Mouse (Mus musculus): ENCODE measurements around the gene Dus4l.
"Not testable (repeated sequence)": the region's sequence is repeated elsewhere in the genome, so short reads cannot be mapped to it uniquely, and the experiment has no call there.

The Dus4l gene

GRCm38 (mm10) chr12:31654197-31654964 lies at the start of gene Dus4l, which contains the start of gene Cog5:
Gene Dus4l (minus strand): TSS chr12:31654826.
Gene Cog5 (plus strand): TSS chr12:31654869.
- peak; percentile 89 to 96 for DNase-seq (ENCODE audit: low spot score in 2 of 2)

- DNase-seq (ENCODE audit: low spot score in 2 of 2): no peak
These were observed 49.3 kb upstream of the Dus4l start for GRCm38 (mm10) chr12:31703904-31704303.

DNA sequence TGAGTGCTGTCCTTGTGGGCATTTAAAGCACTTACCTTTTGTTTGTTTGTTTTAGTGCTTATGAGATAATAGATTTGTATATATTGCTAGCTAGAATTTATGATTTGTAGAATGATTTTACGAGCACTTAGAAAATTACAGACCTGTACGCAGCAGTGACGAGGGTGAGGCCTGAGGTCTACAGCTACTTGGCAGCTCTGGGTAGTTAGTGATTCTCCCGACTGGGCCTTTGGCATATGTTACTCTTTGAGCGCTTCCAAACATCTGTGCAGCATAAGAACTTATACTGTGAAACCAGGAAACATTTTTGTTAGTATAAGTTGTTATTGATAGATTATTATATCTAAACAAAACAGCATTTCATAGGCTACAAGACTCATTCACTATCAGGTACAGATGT lies 46.8 kb upstream of the Dus4l start:
- no peak for DNase-seq (ENCODE audit: low spot score in 2 of 2)

- no peak for DNase-seq (ENCODE audit: low spot score in 2 of 2)
These were observed 46.2 kb upstream of the Dus4l start for GRCm38 (mm10) chr12:31700623-31701347.

DNA sequence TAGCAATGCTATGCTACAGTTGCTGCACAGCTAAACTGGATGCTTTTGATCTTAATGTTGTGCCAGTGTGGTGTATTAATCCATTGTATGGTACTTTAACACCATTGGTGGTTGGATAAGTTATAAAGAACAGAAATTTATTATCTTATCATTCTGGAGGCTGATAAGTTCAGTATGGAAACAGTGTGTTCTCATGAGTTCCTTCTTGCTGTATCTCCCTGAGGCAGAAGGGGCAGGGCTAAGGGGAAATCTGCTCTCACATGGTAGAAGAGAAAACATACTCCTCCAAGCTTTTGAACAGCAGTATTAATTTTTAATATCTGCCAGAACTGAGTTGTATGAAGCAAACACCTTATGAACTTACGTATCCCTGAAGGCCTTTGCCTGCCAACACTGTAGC lies 38.7 kb upstream of the Dus4l start:
- no peak for DNase-seq (ENCODE audit: low spot score in 2 of 2)

DNA sequence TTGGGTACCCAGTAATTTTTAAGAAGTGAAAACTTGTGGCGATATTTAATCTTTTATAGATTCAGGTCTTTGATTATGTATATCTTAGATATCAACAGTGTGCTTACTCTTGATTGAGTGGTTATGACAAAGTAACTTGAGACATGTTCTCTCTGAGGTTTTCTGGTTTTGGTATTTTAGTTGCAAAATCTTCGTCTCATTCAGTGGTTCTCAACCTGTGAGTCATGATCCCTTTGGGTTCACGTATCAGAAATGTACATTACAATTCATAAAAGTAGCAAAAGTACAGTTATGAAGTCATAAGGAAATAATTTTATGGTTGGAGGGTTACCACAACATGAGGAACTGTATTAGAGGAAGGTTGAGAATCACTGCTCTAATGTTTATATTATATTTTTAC lies 32.1 kb upstream of the Dus4l start:
- DNase-seq (ENCODE audit: low spot score in 2 of 2): no peak

GRCm38 (mm10) chr12:31667187-31667586 lies 12.6 kb upstream of the Dus4l start:
- no peak for DNase-seq (ENCODE audit: low spot score in 2 of 2)

GRCm38 (mm10) chr12:31665999-31666398 lies 11.4 kb upstream of the Dus4l start:
- no peak for DNase-seq (ENCODE audit: low spot score in 2 of 2)

- no peak for DNase-seq (ENCODE audit: low spot score in 2 of 2)
These were observed 2.2 kb upstream of the Dus4l start for GRCm38 (mm10) chr12:31656841-31657240.

DNA sequence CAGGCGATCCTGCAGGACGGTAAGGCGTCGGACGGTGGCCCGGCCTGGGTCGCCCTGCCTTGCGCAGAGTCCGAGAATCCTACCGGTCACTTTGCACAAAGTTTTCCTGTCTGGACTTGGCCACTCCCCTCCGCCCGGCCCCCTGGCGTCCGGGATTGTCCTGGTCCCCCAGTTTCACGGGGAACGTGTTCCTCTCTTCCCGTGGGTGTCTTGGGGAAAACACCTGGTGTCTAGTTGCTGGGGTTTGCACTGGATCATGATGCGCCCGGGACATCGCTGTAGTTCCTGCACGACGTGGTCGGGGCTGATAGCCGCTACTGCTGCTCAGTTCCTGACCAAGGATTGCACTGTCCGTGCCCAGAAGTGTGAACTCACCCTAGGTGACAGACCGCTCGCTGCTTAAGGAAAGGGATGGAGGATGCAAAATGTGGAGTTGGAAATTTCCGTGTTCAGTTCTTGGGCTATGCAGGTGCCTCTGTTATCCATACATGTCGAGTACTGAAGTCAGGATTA lies 395 bp upstream of the Dus4l start:
- DNase-seq (ENCODE audit: low spot score in 2 of 2): no peak

DNA sequence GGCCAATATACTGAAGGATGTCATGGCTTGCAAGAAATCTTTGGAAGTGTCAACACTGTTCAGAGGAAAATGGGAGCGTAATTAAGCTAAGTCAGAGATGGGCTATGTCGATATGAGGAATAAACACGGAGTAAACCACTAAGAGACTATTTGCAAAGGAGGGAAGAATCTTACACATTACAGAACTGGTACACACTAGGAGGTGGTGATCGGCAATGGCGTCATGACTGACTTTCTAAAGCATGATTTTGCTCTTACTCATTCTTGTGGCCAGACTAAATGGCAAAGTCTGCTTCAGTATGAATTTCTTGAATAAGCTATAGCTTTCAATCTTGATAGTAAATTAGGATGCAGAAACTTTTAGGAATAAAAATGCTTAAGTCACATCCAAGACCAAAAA lies 1.0 kb downstream of the Dus4l start:
- DNase-seq (ENCODE audit: low spot score in 2 of 2): no peak

GRCm38 (mm10) chr12:31635240-31635607 lies 19.4 kb downstream of the Dus4l start:
- no peak for DNase-seq (ENCODE audit: low spot score in 2 of 2)

GRCm38 (mm10) chr12:31634343-31635239 lies 20.0 kb downstream of the Dus4l start, which contains the start of gene Bcap29:
Gene Bcap29 (minus strand): TSS chr12:31634658.
- DNase-seq (ENCODE audit: low spot score in 2 of 2): peak; percentile 12 to 61

GRCm38 (mm10) chr12:31633970-31634342 lies 20.7 kb downstream of the Dus4l start:
- no peak for DNase-seq (ENCODE audit: low spot score in 2 of 2)

DNA sequence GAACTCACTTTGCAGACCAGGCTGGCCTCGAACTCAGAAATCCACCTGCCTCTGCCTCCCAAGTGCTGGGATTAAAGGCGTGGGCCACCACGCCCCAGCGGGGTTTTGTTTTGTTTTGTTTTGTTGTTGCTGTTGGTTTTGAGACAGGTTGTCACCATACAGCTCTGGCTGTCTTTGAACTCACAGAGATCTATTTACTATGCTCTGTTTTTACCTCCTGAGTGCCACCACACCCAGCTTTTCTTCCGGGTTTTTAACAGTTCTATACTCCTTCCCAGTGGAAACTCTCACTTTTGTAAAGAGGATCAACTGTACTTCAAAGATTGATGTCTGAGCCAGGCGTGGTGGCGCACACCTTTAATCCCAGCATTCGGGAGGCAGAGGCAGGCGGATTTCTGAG lies 26.2 kb downstream of the Dus4l start:
- not testable (repeated sequence) for DNase-seq (ENCODE audit: low spot score in 2 of 2)

DNA sequence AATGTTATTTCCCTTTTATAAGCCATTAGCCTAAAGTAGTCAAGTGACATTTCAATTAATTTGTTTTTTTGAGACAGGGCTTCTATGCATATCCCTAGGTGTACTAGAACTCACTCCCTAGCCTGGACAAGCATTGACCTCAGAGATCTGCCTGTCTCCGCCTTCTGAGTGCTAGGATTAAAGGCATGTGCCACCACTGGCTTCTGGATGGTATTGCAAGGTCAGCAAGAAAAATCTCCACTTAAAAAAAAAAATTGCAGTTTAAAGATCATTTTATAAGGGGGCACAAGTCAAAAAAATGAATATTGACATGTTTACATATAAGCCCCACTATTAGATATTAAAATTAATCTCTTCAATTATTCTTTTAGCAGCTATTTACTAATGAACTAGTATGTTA lies 29.6 kb downstream of the Dus4l start:
- DNase-seq (ENCODE audit: low spot score in 2 of 2): no peak

DNA sequence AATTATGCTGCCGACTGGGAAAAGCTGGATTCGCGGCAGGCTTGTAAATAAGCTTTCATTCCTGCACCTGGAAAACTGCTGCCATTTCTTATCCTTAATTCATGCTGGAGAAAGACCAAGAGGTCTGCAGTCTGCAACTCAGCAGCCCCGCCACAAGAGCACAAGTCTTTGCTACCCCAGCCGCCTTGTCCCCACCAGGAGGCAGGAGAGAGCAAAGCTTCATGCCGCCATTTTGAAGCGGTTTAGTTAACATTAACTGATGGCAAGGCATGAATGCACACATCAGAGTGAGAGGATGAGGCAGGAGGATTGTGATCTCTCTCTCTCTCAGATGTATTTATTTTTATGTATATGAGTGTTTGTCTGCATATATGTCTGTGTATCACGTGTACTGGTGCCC lies 34.5 kb downstream of the Dus4l start:
- no peak for DNase-seq (ENCODE audit: low spot score in 2 of 2)

- DNase-seq (ENCODE audit: low spot score in 2 of 2): no peak
These were observed 41.3 kb downstream of the Dus4l start for GRCm38 (mm10) chr12:31613353-31613752.

- no peak for DNase-seq (ENCODE audit: low spot score in 2 of 2)
These were observed 46.5 kb downstream of the Dus4l start for GRCm38 (mm10) chr12:31608138-31608537.

GRCm38 (mm10) chr12:31604894-31605293 lies 49.7 kb downstream of the Dus4l start:
- no peak for DNase-seq (ENCODE audit: low spot score in 2 of 2)

DNA sequence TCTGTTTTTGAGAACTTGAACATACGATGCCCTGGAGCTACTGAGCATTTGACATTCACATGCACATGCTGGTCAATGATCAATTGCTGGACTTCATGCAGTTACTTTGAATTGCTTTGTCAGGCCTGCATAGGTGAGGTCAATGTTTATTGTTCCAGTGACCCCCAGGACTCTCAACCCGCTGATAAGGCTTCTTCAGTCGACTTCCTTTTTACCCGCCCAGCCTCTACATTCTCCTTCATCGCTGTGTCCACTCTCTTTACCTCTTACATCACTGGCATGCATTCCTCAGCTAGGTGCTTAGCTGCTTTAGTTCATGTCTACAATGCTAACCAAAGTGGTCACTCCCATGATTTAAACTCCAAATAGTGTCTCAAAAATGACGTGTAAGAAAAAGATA lies 51.0 kb downstream of the Dus4l start:
- DNase-seq (ENCODE audit: low spot score in 2 of 2): no peak

DNA sequence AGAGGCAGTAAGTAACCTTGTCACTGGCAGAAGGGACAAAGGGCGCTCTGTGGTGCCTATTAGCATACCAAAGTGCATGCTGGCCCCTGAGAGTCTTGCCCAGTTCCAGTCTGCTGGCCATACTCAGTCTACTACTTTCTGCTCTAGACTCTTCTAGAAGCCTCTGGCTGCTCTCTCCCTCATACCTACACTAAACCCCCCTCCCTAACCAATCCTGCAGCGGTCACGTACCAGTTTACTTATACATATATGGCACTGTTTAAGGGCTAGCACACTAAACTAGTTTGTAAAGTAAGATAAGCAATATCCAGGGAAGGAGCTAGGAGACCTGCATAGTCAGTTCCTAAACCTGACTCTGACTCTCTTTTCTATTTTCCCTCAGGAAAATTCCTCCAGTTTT lies 60.3 kb downstream of the Dus4l start:
- DNase-seq (ENCODE audit: low spot score in 2 of 2): no peak
